Mouse (Mus musculus) midbrain, embryonic 13.5 days (tissue): ENCODE results near the gene Ppara. TPM values are rescaled to one million over a fixed set of nuclear protein-coding genes. Genes with fewer than 3 reads are reported as not detected.

ENCODE experiments used
- ATAC-seq: fragments of 200-750 bp; cut with Nextera tagmentation; 2 replicates; pipeline ENCODE4 v1.8.0; 2017; ENCODE audit warnings: mild to moderate bottlenecking, moderate TSS enrichment, moderate library complexity
- H3K27ac ChIP-seq: fragments of 300-500 bp; sonication (generic); 2 replicates; pipeline ENCODE4 v1.5.1; 2015; ENCODE audit warnings: inconsistent platforms, mild to moderate bottlenecking, moderate library complexity
- H3K27me3 ChIP-seq: fragments of 300-500 bp; sonication (generic); 2 replicates; pipeline ENCODE4 v1.6.1; 2015; ENCODE audit warnings: mild to moderate bottlenecking, inconsistent platforms
- H3K36me3 ChIP-seq: fragments of 300-500 bp; sonication (generic); 2 replicates; pipeline ENCODE4 v1.6.1; 2015; ENCODE audit warnings: mild to moderate bottlenecking, inconsistent platforms
- H3K4me1 ChIP-seq: fragments of 300-500 bp; sonication (generic); replicated peaks from 2 replicates; pipeline ENCODE4 v1.6.1; 2015; ENCODE audit warnings: inconsistent platforms
- H3K4me2 ChIP-seq: fragments of 300-500 bp; sonication (generic); replicated peaks from 2 replicates; pipeline ENCODE4 v1.6.1; 2015; ENCODE audit warnings: moderate library complexity, mild to moderate bottlenecking, inconsistent platforms
- H3K4me3 ChIP-seq: fragments of 300-500 bp; sonication (generic); replicated peaks from 2 replicates; pipeline ENCODE4 v1.5.1; 2015; ENCODE audit warnings: mild to moderate bottlenecking, inconsistent platforms
- H3K9ac ChIP-seq: fragments of 300-500 bp; sonication (generic); replicated peaks from 2 replicates; pipeline ENCODE4 v1.6.1; 2015; ENCODE audit warnings: mild to moderate bottlenecking, inconsistent platforms
- H3K9me3 ChIP-seq: fragments of 300-500 bp; sonication (generic); 2 replicates; pipeline ENCODE4 v1.6.1; 2016; ENCODE audit warnings: mild to moderate bottlenecking, inconsistent platforms
- WGBS: fragments of 180-500 bp; shearing (Covaris S2); methylation state at CpG from one replicate; pipeline ENCODE4 v1.1.7; 2015; 5-methylcytosine and 5-hydroxymethylcytosine counted together
- polyA plus RNA-seq: library from polyadenylated mRNA; unstranded; fragments of >200 nt; fragmentation: Nextera tagmentation; extraction: Ambion mirVana; gene quantifications from 2 replicates; pipeline ENCODE4 v1.2.1, GENCODE M21; 2015

The Ppara gene
- polyA plus RNA-seq, 1 experiment from 2014 or later, result 0.96 TPM

DNA sequence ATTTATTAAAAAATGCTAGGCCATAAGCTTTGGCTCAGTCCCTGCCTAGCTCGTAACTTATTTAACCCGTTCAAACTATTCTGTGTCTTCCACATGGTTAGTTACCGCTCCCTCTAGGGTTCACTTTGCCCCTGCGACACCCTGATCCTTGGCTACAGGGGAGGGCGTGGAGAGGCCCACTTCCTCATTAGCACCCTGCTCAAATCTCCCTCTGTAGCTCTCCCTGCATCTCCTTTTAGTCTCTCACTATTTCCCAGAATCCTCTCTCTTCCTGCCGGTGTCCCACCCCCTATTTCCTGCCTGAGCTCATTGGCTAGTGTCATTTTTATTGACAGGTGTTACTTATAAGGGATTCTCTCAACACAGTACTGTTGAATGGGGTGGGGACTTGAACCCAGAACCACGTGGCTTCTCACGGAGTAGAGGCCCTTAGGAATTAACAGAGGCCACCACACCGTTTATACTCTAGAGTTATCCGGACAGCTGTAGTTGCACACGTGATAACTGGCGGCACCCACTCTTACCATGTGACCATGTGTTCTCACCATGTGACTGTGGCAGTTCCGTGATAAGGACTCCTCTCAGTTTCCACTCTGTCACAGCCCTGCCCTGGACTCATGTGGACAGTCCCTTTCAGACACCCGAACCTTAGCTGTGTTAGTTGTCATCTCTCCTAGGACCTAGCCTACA, 36.3 kb upstream of the Ppara start:
- peaks cover 8% of the 10 kb centered on the region; the same call in 1 of the 2 replicates for H3K27me3 ChIP-seq
- H3K4me3 ChIP-seq, result no peak overlapping the region
- no peaks in the 10 kb centered on the region for H3K9me3 ChIP-seq
- no peak overlapping the region for H3K27ac ChIP-seq
- no peak for ATAC-seq
- no peak overlapping the region for H3K9ac ChIP-seq
- peaks cover 15% of the 10 kb centered on the region for H3K4me1 ChIP-seq
- 88% methylated on average over 14 of the region's 14 CpGs for WGBS
- no peak overlapping the region for H3K4me2 ChIP-seq
- H3K36me3 ChIP-seq, result peaks cover 92% of the 10 kb centered on the region

DNA sequence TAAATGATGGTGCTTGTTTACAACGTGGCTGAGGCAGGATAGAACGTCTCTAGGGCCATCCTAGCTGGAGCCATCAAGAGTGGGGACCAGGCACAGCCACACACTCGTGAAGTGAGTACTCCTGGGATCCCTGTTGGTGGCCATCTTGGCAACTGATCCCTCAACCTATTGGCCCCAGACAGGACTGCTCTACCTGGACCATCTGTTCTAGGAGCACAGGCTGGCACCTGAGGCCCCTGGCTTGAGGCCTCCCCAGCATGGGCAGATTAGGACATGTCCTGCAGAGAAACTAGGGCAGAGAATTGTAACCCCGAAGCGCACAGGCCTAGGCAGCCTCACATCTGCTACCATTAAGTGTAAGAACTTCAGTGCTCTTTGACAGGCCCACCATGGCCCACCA, 35.3 kb upstream of the Ppara start:
- H3K4me3 ChIP-seq, result no peak overlapping the region
- no peak for ATAC-seq
- no peak overlapping the region; the same call in 1 of the 2 replicates for H3K27ac ChIP-seq
- peaks cover 8% of the 10 kb centered on the region; the same call in 1 of the 2 replicates for H3K27me3 ChIP-seq
- peaks cover 91% of the 10 kb centered on the region for H3K36me3 ChIP-seq
- no peak overlapping the region for H3K4me2 ChIP-seq
- 90% methylated on average over 5 of the region's 5 CpGs for WGBS
- no peaks in the 10 kb centered on the region for H3K9me3 ChIP-seq
- H3K4me1 ChIP-seq, result peaks cover 15% of the 10 kb centered on the region
- H3K9ac ChIP-seq, result no peak overlapping the region

DNA sequence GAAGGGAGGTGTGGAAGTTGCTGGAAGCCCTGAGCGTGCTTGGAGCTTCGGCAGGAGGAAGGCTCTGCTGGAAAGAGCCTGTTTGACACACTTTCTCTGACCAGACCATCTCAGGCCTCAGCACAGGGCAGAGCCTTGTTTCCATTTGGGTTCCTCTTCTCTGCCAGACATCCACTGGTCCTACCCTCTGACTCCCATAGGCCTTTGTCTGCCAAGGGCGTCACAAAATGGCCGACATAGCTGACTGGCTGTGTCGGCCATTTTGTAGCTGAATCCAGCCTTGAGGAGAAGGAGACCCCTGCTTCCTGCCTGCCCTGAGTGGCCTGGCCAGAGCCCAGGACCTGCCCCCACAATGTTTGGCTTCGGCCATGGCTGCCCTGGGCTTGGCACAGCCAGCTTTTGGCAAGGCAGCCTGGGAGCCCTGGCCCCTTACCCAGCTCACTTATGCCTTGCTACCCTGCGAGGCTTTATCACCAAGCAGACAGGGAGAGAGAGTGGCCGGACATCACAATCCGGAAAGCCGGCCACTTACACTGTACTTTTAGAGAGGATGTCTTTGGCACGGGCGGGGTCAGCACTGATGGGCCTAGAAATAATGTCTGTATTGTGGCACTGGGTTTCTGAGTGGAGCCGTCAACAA, 34.8 kb upstream of the Ppara start:
- H3K36me3 ChIP-seq, result peaks cover 91% of the 10 kb centered on the region
- WGBS, result 96% methylated on average over 13 of the region's 13 CpGs
- no peak overlapping the region for H3K4me3 ChIP-seq
- H3K4me1 ChIP-seq, result peaks cover 15% of the 10 kb centered on the region
- H3K9me3 ChIP-seq, result no peaks in the 10 kb centered on the region
- peaks cover 4% of the 10 kb centered on the region; the same call in 1 of the 2 replicates for H3K27me3 ChIP-seq
- no peak overlapping the region for H3K9ac ChIP-seq
- ATAC-seq, result no peak
- no peak overlapping the region for H3K4me2 ChIP-seq
- no peak overlapping the region; the same call in 1 of the 2 replicates for H3K27ac ChIP-seq

DNA sequence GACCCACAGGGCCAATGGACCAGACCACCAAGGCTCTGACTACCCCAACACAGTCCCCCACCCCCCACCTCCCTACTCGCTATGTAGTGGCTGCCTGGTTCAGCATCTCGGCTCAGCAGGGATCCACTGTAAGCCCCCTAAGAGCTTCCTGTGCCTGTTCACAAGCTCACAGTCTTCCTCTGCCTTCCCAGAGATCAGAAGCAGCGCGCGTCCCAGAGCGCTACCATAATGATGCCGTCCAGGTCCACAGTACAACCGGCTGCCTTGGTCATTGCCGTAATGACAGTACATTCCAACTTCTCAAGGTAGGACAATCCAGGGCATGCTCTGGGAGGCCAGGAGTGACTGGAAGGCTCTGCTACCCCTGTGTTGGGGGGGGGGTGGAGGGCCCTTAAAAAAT, 34.1 kb upstream of the Ppara start:
- WGBS, result 86% methylated on average over 9 of the region's 9 CpGs
- Histone ChIP-seq H3K27ac (no peak overlapping the region), H3K9me3 (no peaks in the 10 kb centered on the region), H3K27me3 (no peaks in the 10 kb centered on the region), H3K4me3 (no peak overlapping the region), H3K4me2 (no peak overlapping the region), H3K9ac (no peak overlapping the region; the same call in 1 of the 2 replicates), H3K36me3 (peaks cover 91% of the 10 kb centered on the region), H3K4me1 (peaks cover 15% of the 10 kb centered on the region)
- no peak for ATAC-seq

DNA sequence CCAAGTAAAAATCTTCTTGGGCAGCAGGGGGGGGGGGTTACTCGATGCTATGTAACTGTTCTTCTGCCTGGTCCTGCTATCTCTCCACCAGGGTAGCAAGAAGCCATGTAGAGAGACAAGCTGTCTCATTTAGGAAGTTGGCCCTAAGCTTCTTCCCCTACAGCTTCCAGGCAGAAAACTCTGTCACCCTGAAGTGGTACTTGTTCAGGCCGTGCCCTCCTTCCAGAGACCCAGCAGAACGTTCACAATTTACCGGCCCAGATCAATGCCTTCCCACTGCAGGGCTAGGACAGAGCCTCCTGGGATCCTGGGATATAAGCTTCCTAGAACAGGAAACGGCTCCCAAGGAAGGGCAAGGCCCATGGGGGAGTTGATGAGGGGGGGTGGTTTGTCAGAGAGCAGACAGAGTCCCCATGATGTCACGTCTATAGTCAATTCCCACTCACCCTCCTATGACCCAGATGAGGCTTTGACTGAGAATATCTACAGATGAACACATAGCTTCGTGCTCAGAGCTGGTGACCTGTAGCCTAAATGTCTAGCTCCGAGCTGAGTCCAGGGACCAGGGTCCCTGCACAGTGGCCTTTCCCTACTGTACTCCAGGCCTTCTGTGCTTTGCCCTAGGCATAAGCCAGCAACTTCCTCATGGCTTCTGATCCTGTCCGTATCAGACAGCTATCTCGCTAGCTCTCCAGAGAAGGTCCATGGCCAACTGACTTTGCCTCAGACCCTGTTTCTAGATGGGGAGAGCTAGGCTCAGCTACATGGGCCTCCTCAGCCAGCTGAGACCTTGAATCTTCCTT, 33.5 kb upstream of the Ppara start:
- Histone ChIP-seq H3K9ac (no peak overlapping the region; the same call in 1 of the 2 replicates), H3K9me3 (no peaks in the 10 kb centered on the region), H3K27ac (peak overlapping the region; percentile 56), H3K27me3 (no peaks in the 10 kb centered on the region), H3K36me3 (peaks cover 90% of the 10 kb centered on the region), H3K4me3 (no peak overlapping the region), H3K4me2 (no peak overlapping the region), H3K4me1 (peaks cover 15% of the 10 kb centered on the region)
- no peak for ATAC-seq
- WGBS, result 84% methylated on average over 10 of the region's 10 CpGs

DNA sequence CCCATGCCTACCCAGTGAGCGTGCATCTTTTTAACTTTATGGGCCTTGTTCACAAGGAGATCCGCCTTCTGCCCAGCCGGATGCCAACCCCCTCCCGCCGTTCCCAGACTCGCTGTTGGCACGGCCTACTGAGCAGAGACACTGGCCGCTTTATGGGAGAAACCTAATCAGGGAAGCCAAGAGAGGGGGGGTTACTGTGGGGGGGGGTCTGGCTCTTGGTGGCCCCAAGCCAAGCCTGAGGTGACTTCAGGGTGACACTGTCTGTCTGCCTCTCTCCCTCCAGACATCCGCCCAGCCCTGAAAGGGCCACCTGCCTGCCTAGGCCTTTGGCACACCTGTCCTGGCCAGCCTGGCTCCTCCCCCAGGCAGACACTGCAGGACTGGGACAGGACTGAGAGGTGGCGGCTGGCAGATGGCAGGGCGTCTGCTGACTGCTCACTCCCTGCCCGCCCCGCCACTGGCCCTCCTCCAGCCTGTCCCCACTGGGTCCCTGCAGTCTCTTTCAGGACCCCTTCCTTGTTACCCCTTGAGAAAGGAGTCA, 32.3 kb upstream of the Ppara start:
- H3K4me3 ChIP-seq, result no peak overlapping the region
- H3K27me3 ChIP-seq, result no peaks in the 10 kb centered on the region
- H3K27ac ChIP-seq, result peak overlapping the region; percentile 27
- H3K36me3 ChIP-seq, result peaks cover 93% of the 10 kb centered on the region
- no peak overlapping the region for H3K9ac ChIP-seq
- ATAC-seq, result peak; percentile 49
- 80% methylated on average over 12 of the region's 13 CpGs for WGBS
- no peaks in the 10 kb centered on the region for H3K9me3 ChIP-seq
- H3K4me2 ChIP-seq, result no peak overlapping the region
- H3K4me1 ChIP-seq, result peaks cover 15% of the 10 kb centered on the region

DNA sequence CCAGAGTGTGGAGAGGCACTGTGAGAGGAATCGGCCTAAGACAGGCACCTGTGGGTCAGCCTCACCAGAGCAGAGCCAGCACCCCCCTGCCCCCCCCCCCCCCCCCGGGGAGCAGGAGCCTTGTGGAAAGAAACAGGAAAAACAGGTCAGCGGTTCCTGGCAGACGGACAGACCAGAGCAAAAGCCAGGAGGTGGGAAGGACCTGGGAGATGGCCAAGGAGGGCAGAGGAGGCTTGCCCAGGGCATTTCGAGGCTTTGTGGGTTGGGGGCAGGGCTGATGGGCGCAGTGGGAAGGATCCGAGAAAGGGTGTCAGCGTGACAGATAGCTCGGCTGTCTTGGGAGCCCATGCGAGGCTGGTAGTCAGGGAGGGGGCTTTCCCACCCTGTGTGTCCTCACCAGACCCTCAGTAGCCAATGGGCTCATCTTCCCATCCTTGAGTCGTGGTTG, 31.6 kb upstream of the Ppara start:
- no peak overlapping the region for H3K9ac ChIP-seq
- peak overlapping the region; percentile 27 for H3K27ac ChIP-seq
- H3K36me3 ChIP-seq, result peaks cover 90% of the 10 kb centered on the region
- no peaks in the 10 kb centered on the region for H3K27me3 ChIP-seq
- no peaks in the 10 kb centered on the region for H3K9me3 ChIP-seq
- WGBS, result 73% methylated on average over 11 of the region's 11 CpGs
- H3K4me3 ChIP-seq, result no peak overlapping the region
- H3K4me2 ChIP-seq, result no peak overlapping the region
- H3K4me1 ChIP-seq, result peaks cover 15% of the 10 kb centered on the region
- ATAC-seq, result no peak

DNA sequence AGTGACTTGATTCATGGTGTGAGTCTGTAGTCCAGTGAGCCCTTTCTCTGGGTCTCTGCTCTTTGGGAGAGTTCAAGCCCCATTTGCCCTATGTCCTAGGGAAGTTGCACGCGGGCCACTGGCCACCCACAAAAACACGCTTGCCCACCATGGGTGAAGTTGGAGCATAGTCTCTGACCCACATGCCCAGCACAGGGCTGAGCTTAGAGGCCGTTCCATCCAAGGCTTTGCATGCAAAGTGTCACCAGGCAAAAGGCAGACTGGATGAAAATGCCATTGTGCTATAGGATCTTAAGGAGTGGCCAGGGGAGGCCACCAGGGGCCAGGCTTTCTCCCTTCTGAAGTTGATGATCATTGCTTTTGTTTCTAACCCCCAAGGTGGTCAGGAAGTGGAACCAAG, 30.9 kb upstream of the Ppara start:
- Histone ChIP-seq H3K9ac (no peak overlapping the region), H3K27me3 (no peaks in the 10 kb centered on the region), H3K36me3 (peaks cover 84% of the 10 kb centered on the region), H3K9me3 (no peaks in the 10 kb centered on the region), H3K4me2 (no peak overlapping the region), H3K4me1 (peaks cover 15% of the 10 kb centered on the region), H3K27ac (no peak overlapping the region), H3K4me3 (no peak overlapping the region)
- ATAC-seq, result no peak
- WGBS, result 88% methylated on average over 4 of the region's 4 CpGs

DNA sequence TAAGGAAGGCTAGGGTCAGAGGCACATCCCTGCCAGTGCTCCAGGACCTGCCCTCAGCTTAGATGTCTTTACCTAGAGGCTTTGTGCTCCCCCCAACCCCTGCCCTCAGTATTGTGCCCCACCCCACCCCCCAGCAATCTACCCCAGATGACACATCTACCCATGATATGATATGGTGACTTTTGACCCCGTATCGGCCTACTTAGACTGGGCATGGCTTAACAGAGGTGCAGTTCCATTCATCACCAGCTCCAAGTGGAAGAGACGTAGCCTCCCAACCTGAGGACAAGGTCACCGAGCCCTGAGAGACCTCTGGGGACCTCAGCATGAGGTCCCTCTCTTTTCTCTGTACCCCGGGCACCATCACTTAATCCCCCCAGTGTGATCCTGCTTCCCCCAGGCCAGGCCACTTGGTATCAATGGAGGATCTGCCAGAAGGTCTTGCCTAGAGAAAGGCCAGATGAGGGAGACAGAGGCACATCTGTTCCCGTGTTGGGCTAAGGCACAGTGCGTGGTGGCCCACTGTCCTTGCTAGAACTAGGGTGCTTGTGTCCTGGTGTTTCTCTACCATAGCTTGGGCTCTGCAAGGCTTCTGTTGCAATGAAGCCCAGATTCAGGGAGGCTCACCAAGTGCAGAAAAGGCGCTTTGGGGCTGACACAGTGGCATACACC, 30.3 kb upstream of the Ppara start:
- H3K27ac ChIP-seq, result 0 out of 2 replicates have a peak overlapping the region, but pooled peaks have one; percentile 14
- no peak overlapping the region for H3K9ac ChIP-seq
- H3K4me1 ChIP-seq, result peaks cover 18% of the 10 kb centered on the region
- H3K27me3 ChIP-seq, result no peaks in the 10 kb centered on the region
- peaks cover 78% of the 10 kb centered on the region for H3K36me3 ChIP-seq
- no peaks in the 10 kb centered on the region for H3K9me3 ChIP-seq
- H3K4me2 ChIP-seq, result no peak overlapping the region
- no peak overlapping the region for H3K4me3 ChIP-seq
- no peak for ATAC-seq
- 77% methylated on average over 8 of the region's 8 CpGs for WGBS

DNA sequence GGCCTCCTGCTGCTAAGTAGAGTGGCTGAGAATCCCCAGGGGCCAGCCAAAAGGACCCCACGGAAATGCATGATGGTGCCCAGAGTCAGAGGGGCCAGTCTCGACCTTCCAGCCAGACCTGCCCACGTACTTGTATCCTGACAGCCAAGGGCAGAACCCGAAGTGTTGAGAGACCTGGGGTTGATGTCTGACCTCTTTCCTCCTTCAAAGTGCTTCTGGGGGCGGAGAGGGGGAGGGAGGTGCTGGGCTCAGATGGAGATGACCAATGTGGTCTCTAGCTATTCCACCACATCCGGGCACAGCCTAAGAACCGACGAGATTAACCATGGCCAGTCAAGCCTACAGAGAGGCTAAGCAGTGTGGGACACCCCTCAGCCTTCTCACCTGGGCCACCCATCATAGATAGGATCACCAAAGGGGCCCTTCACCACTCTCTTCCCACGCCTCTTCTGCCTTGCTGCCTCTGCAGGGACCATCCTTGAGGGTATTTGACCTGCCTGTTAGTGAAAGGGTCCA, 29.7 kb upstream of the Ppara start:
- Histone ChIP-seq H3K4me3 (no peak overlapping the region), H3K4me2 (no peak overlapping the region), H3K9me3 (no peaks in the 10 kb centered on the region), H3K27ac (0 out of 2 replicates have a peak overlapping the region, but pooled peaks have one; percentile 14), H3K9ac (no peak overlapping the region), H3K27me3 (no peaks in the 10 kb centered on the region), H3K4me1 (peaks cover 23% of the 10 kb centered on the region), H3K36me3 (peaks cover 72% of the 10 kb centered on the region)
- 84% methylated on average over 9 of the region's 9 CpGs for WGBS
- ATAC-seq, result no peak

DNA sequence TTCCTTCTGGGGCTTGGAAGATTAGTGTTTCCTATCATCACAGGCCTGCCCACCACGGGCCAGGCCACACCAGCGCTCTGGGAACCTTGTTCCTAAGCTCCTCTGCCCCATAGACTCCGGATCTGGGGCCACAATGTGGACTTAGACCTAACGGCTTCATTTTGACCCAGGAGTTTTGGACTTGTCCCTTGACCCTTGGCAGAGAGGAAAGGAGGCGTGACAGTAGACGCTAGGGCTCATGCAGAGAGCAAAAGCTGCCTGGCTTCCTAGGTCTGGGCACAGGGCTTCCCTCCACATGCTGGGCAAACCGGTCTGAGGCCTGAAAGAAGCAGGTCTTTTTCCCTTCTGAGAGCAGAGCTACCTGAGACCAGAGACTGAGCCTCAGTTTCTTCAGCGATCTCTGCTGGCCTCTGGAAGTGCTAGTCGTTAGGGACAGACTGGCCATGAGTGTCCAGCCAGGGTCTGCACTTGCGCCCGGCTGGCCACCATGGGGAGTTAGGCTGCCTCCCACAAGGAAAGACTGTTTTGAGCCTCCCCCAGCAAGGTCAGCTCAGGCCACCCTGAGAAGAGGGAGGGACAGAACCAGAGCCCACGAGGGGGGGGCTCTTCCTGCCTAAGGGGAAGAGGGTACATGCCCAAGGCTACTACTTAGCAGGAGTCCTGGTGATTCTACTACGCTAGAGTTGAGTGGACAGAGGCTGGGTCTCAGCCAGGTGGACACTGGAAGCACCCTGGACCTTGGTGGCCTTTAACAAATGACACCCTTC, 29.0 kb upstream of the Ppara start:
- Histone ChIP-seq H3K9ac (no peak overlapping the region), H3K4me1 (peaks cover 21% of the 10 kb centered on the region), H3K9me3 (no peaks in the 10 kb centered on the region), H3K4me2 (no peak overlapping the region), H3K27me3 (no peaks in the 10 kb centered on the region; the same call in 1 of the 2 replicates), H3K36me3 (peaks cover 67% of the 10 kb centered on the region), H3K4me3 (no peak overlapping the region), H3K27ac (no peak overlapping the region)
- ATAC-seq, result no peak
- 83% methylated on average over 13 of the region's 13 CpGs for WGBS
